Mouse (Mus musculus): ENCODE measurements around the gene Axin2.

Gene Axin2

GRCm38 (mm10) chr11:108929700-108930099, 9.6 kb downstream of the Axin2 start:
- DNase-seq: no peak

GRCm38 (mm10) chr11:108930612-108931011, 10.5 kb downstream of the Axin2 start:
- DNase-seq: no peak

DNA sequence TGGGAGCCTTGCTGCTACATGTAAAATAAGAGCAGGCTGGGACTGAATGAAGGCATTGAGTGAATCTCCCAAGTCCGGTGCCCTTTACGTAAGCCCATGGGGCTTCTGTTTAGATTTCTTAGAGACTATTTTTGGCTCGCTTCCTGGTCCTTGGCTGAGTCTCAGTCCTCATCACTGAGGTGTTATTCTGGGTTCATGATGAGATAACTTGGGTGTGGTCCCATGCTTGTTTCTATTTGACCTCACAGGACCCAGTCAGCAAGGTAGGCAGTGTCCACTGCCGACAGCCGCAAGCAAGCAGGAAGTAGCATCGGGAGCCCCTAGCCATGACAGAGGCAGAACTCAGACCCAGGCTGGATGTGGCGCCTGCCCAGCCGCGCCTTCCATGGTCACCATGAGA, 13.7 kb downstream of the Axin2 start:
- DNase-seq: no peak

GRCm38 (mm10) chr11:108935128-108935868, 15.1 kb downstream of the Axin2 start:
- DNase-seq: no peak

DNA sequence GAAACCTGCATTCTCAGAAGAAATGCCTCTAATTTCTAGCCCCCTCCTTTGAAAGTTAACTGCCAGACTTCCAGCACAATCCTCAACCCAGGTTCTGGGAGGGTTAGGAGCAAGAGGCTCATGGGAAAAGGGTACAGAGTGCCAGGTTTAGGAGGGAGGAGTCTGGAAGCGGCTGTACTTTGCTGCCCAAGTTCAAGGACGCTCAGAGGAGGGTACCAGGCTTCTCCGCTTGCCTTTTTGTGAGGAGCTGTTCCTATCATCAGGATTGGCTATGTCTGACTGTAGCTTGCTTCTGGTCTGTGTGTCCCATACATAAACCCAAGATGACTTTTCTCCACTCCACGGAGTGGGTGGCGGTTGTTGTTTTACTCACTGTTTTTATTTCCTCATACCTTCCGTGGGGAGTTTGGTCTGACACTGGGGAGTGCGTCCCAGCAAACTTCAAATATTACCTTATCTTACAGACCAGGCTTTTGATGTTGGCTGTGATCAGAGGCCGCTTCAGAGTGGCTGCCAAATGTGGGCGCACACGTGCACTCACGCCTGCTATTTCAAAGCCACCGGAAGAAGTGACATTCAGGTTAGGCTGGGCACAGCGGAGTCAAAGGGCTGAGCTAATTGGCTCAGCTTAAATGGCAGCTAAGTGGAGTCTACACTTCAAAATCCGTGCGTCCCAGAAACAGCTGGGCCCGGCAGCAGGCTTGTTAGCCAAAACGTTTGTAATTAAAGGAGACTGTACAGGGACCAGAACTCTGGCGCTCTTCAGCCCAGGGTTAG, 16.1 kb downstream of the Axin2 start:
- DNase-seq: peak; percentile 2

GRCm38 (mm10) chr11:108940655-108941412, 20.7 kb downstream of the Axin2 start:
- DNase-seq: no peak

DNA sequence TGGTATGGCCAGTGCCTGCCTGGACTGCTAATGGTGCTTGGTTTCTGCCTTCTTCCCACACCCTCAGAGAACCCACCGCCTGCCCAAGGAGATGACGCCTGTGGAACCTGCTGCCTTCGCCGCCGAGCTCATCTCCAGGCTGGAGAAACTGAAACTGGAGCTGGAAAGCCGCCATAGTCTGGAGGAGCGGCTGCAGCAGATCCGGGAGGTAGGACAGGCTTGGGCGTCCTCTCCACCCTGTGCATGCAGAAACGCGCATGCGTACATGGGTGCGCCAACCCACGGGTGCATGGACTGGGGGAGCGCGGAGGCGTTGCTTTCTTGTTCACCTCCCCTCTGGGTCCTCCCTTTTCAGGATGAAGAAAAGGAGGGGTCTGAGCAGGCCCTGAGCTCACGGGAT, 21.7 kb downstream of the Axin2 start:
- DNase-seq: peak; percentile 74

DNA sequence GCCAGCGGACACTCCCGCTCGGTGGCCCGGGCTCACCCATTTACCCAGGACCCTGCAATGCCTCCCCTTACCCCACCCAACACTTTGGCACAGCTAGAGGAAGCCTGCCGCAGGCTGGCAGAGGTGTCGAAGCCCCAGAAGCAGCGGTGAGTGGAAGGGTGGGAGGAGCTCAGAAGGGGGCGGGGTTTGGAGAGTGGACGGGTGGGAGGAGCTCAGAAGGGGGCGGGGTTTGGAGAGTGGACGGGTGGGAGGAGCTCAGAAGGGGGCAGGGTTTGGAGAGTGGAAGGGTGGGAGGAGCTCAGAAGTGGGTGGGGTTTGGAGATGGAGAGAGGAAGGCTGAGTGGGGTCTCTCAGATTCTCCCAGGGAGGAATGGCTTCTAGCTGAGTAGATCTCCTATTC, 23.6 kb downstream of the Axin2 start:
- peak; percentile 5 for DNase-seq

GRCm38 (mm10) chr11:108945666-108946065, 25.5 kb downstream of the Axin2 start:
- DNase-seq: peak; percentile 23

DNA sequence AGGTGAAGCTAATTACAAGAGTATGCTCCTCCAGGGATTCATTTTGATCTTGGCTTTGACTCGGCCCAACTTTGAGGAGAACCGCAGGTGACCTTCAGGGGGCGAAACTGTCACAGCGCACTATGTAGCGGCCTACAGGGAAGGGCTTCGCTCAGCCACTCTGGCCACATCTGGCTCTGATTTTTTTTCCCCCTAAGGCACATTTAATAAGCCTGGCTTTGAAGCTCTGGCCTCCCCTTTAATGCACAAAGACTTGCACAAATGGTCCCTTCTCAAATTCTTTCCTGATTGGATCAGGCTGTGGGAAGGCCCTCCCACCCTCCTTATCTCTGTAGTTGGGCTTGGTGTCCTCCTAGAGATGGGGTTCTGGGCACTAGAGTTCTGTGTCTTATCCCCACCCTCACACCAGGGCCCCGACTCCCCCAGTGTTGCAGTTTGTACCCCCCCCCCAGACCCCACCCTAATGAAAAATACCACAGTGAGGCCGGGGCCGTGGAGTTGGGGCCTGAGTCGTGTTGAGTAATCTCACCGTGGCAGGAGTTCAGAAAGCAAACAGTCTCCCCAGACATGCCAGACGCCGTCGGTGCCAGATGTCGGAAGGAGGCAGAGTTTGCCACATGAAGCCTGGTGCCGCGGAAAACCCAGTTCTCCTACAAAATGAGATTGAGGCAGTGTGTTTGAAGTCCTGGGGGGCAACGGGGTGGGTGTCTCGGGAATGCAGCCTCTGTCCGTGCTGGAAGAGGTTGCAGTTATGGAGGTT, 27.5 kb downstream of the Axin2 start:
- no peak for DNase-seq

- no peak for DNase-seq
These were observed 28.4 kb downstream of the Axin2 start for GRCm38 (mm10) chr11:108948501-108948900.

GRCm38 (mm10) chr11:108948931-108949330, 28.8 kb downstream of the Axin2 start:
- no peak for DNase-seq

DNA sequence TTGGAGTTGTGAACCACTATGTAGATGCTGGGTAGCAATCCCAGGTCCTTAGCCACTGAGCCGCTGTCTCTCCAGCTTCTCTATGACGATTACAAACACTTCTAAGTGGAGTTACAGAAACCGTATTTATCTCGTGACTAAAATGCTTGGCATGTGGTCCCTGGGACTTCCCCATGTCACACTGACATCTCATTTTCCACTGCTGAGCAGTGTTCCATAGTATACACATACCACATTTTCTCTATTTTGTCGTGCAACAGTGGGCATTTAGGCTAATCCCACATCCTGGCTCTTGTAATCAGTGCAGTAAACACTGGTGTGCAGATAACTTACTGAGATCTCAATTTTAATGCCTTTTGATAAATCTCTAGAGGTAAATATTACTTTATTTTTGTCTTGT, 32.2 kb downstream of the Axin2 start:
- no peak for DNase-seq

DNA sequence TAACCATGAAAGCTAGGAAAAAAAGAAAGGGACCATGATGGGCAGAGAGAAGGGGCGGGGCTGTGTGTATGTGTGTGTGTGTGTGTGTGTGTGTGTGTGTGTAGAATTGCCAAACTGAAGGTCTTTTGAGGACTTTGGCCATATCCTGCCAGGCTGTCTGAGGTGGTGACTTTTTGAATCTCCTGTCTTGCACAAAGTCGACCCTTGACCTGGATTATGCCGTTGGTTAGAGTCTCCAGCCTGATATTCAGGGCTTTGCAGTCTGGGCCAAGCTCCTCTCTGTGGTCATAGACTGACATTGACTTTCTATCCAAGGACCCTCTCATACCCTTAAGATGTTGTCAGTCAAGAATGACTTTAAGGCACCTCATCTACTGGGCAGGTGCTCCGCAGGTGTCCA, 35.8 kb downstream of the Axin2 start:
- no peak for DNase-seq

DNA sequence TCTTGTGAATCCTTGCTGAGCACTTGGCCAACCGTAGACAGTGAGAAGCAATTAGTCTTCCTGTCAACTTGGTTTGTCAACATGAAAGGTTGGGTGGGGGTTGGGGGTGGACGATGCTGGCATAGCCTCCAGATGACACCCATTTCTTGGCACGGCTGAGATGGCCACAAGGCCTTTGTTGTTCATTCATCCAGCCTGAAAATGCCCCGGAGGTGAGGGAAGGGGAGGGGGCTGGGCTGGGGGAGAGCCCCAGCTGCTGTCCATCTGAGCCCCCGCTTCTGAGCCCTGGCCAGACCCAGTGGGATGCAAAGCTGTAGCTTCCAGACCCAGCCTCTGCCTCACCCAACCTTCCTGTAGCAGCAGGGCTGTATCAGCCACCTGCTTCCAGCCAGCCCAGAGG, 38.2 kb downstream of the Axin2 start:
- DNase-seq: no peak

- DNase-seq: no peak
These were observed 39.0 kb downstream of the Axin2 start for GRCm38 (mm10) chr11:108959196-108959595.

DNA sequence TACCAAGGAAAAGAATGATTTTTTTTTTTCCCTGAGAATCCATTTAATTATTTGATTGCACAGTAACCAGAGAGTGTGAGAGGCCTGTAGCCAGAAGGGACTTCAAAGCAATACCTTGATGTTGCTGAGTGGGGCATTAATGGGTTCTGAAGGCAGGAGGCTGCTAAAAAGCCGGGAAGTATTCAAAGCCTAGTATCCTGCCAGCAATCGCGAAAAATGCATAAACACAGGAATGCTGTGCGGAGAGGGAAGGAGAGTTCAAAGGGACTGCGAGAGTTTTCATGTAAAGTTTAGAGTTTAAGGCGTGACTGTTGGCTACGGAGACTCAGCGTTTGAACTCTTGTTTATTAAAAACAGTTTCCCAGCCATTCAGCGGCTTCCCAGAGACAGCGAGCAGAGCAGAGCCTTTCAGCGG, 41.5 kb downstream of the Axin2 start:
- no peak for DNase-seq

- DNase-seq: no peak
These were observed 43.5 kb downstream of the Axin2 start for GRCm38 (mm10) chr11:108963476-108964232.

DNA sequence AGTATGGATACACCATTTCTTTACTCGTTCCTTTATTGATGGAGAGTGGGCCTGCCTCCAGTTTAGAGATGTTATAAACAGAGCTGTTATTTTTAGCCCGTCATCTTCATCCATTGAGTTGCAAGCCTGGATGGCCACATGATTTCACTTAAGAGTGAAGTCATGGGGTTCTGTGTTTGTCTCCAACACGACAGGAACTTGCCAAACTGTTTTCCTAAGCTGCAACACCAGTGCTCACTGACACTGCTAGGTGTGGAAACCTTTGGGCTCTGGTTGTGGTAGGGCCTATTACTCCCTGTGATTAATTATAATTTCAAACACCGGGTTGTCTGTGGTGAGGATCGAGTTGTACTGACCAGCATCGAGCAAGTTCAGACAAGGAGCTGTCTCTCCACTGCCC, 45.6 kb downstream of the Axin2 start:
- DNase-seq: no peak

- DNase-seq: no peak
These were observed 53.3 kb downstream of the Axin2 start for GRCm38 (mm10) chr11:108973459-108973858.

- no peak for DNase-seq
These were observed 53.7 kb downstream of the Axin2 start for GRCm38 (mm10) chr11:108973866-108974265.

GRCm38 (mm10) chr11:108975583-108975982, 55.4 kb downstream of the Axin2 start:
- DNase-seq: no peak
